Mouse (Mus musculus): Measurements from ENCODE around the gene Tac2. TPM values are rescaled to one million over a fixed set of nuclear protein-coding genes. Genes with fewer than 3 reads are reported as not detected.
A peak's percentile ranks its signal among the peaks of the same experiment; 100 is the strongest.

The Tac2 gene
- not detected in 2 replicates for total RNA-seq (2012; rRNA removed)
- under 1 TPM in 1 of 2 experiments, not detected in 1; 0.32 TPM for polyA plus RNA-seq (2012; ENCODE audit: insufficient read depth in 1 of 2, insufficient read length in 2 of 2, low read depth in 1 of 2, low replicate concordance in 2 of 2, missing spikeins in 1 of 2)

- Histone ChIP-seq H3K4me3 (ENCODE audit: control insufficient read depth in 1 of 2, insufficient read depth in 1 of 2, low read depth in 2 of 2, low read length in 2 of 2) (no peak within 1 kb of the TSS), H3K27me3 (ENCODE audit: control insufficient read depth in 1 of 2, insufficient read depth in 2 of 2, low read length in 2 of 2) (peaks cover 0 to 7% of the 10 kb centered on the region in 2 experiments; a peak in 3 of 4 replicates), H3K9ac (ENCODE audit: control insufficient read depth, low read depth, low read length, poor library complexity, severe bottlenecking) (no peak within 1 kb of the TSS), H3K9me3 (replicated peaks; ENCODE audit: insufficient read depth, low read length) (no peaks in the 10 kb centered on the region), H3K27ac (ENCODE audit: control insufficient read depth, low read depth, low read length) (no peak within 1 kb of the TSS), H3K4me1 (ENCODE audit: control insufficient read depth in 1 of 2, insufficient read depth in 2 of 2, low read length in 2 of 2) (peaks cover under 1 to 14% of the 10 kb centered on the region in 2 experiments; a peak in 3 of 4 replicates), H3K79me2 (ENCODE audit: control insufficient read depth, insufficient read depth, low read length, poor library complexity) (no peaks in the 10 kb centered on the region), H3K36me3 (ENCODE audit: control insufficient read depth in 1 of 2, insufficient read depth in 2 of 2, low read length in 2 of 2) (peaks cover 0 to 5% of the 10 kb centered on the region in 2 experiments; a peak in 2 of 4 replicates)
- no peak for TF ChIP-seq TAL1 (IDR thresholded peaks at IDR 0.05; ENCODE audit: low read length)
- no peak for DNase-seq (ENCODE audit: low read depth, low spot score)
These were observed at the start of gene Tac2 for GRCm38 (mm10) chr10:127724178-127724577. Gene Tac2 (plus strand): TSS chr10:127724478.

- Histone ChIP-seq H3K9me3 (replicated peaks; ENCODE audit: insufficient read depth, low read length) (no peaks in the 10 kb centered on the region), H3K27ac (ENCODE audit: control insufficient read depth, low read depth, low read length) (no peak overlapping the region), H3K4me3 (ENCODE audit: control insufficient read depth in 1 of 2, insufficient read depth in 1 of 2, low read depth in 2 of 2, low read length in 2 of 2) (peak overlapping the region in 1 of 2 experiments; percentile 5; a peak in 1 of 4 replicates), H3K27me3 (ENCODE audit: control insufficient read depth in 1 of 2, insufficient read depth in 2 of 2, low read length in 2 of 2) (no peaks in the 10 kb centered on the region), H3K4me1 (ENCODE audit: control insufficient read depth in 1 of 2, insufficient read depth in 2 of 2, low read length in 2 of 2) (peaks cover 3 to 10% of the 10 kb centered on the region in 2 experiments), H3K79me2 (ENCODE audit: control insufficient read depth, insufficient read depth, low read length, poor library complexity) (peaks cover 3% of the 10 kb centered on the region; the same call in 1 of the 2 replicates), H3K9ac (ENCODE audit: control insufficient read depth, low read depth, low read length, poor library complexity, severe bottlenecking) (no peak overlapping the region), H3K36me3 (ENCODE audit: control insufficient read depth in 1 of 2, insufficient read depth in 2 of 2, low read length in 2 of 2) (peaks cover 0 to 6% of the 10 kb centered on the region in 2 experiments; a peak in 2 of 4 replicates)
- DNase-seq (ENCODE audit: low read depth, low spot score), result peak; percentile 87
- no peak for TF ChIP-seq BHLHE40 (IDR thresholded peaks at IDR 0.05; ENCODE audit: borderline replicate concordance, low read depth, low read length)
- TF ChIP-seq POLR2AphosphoS2 (IDR thresholded peaks at IDR 0.05; ENCODE audit: low read length), result no peak
- TF ChIP-seq GATA1 (IDR thresholded peaks at IDR 0.05; ENCODE audit: low read depth, low read length), result no peak
- peak; percentile 82 for TF ChIP-seq E2F4 (IDR thresholded peaks at IDR 0.05; ENCODE audit: borderline replicate concordance, low read depth, low read length)
- peak in 1 of 2 experiments; percentile 78; a peak in 2 of 4 replicates for TF ChIP-seq EP300 (IDR thresholded peaks at IDR 0.05; ENCODE audit: low read depth in 1 of 2, low read length in 2 of 2)
- peak; percentile 74 for TF ChIP-seq SIN3A (IDR thresholded peaks at IDR 0.05; ENCODE audit: low read length)
- peak; percentile 70 for TF ChIP-seq HCFC1 (IDR thresholded peaks at IDR 0.05; ENCODE audit: low read depth, low read length)
- peak; percentile 59 for TF ChIP-seq ZNF384 (IDR thresholded peaks at IDR 0.05; ENCODE audit: low read depth, low read length)
- no peak for TF ChIP-seq MXI1 (IDR thresholded peaks at IDR 0.05; ENCODE audit: low read depth, low read length)
- no peak for TF ChIP-seq USF2 (IDR thresholded peaks at IDR 0.05; ENCODE audit: borderline replicate concordance in 1 of 2, insufficient read depth in 1 of 2, low read depth in 1 of 2, low read length in 2 of 2)
- peak; percentile 77 for TF ChIP-seq SMC3 (IDR thresholded peaks at IDR 0.05; ENCODE audit: low read depth, low read length)
- no peak for TF ChIP-seq KAT2A (conservative IDR thresholded peaks at IDR 0.05; ENCODE audit: low read depth, low read length)
- TF ChIP-seq ZC3H11A (IDR thresholded peaks at IDR 0.05; ENCODE audit: low read depth, low read length), result peak; percentile 42; the same call in 1 of the 2 replicates
- peak; percentile 50 to 100 (median 93) for TF ChIP-seq CTCF (IDR thresholded peaks at IDR 0.05 in 2 of 3, conservative IDR thresholded peaks at IDR 0.05 in 1 of 3; ENCODE audit: control insufficient read depth in 1 of 3, insufficient read depth in 1 of 3, low read depth in 2 of 3, low read length in 3 of 3, poor library complexity in 1 of 3, severe bottlenecking in 1 of 3)
- no peak; the same call in 1 of the 2 replicates for TF ChIP-seq MAZ (IDR thresholded peaks at IDR 0.05; ENCODE audit: low read depth, low read length)
- TF ChIP-seq ETS1 (IDR thresholded peaks at IDR 0.05; ENCODE audit: low read depth, low read length), result no peak
- TF ChIP-seq ELF1 (IDR thresholded peaks at IDR 0.05; ENCODE audit: low read depth, low read length), result no peak
- no peak for TF ChIP-seq CHD2 (IDR thresholded peaks at IDR 0.05; ENCODE audit: low read length)
- 0 out of 2 replicates have a peak, but pooled peaks have one; percentile 52 for TF ChIP-seq RCOR1 (IDR thresholded peaks at IDR 0.05; ENCODE audit: low read depth, low read length)
- peak; percentile 51 for TF ChIP-seq RAD21 (IDR thresholded peaks at IDR 0.05; ENCODE audit: low read depth, low read length)
- TF ChIP-seq POLR2AphosphoS5 (IDR thresholded peaks at IDR 0.05; ENCODE audit: borderline replicate concordance, low read depth, low read length), result no peak
These were observed 49.3 kb upstream of the Tac2 start for GRCm38 (mm10) chr10:127674794-127675522.
